Mouse (Mus musculus) heart, postnatal 36 days (tissue): ENCODE results near the gene Ablim1. TPM values are rescaled to one million over a fixed set of nuclear protein-coding genes. Genes with fewer than 3 reads are reported as not detected.
A peak's percentile ranks its signal among the peaks of the same experiment; 100 is the strongest.

Experiments used
- DNase-seq, 2 experiments: peaks; one replicate each; pipeline ENCODE4 v3.0.0; 2021 to 2022
- intact Hi-C: fragments of 180-260 bp; cut with DNase I; formaldehyde crosslinking; loops from one replicate; pipeline ENCODE4 v1.15.1; 2025
- total RNA-seq, 2 experiments: library from RNA; stranded (reverse); gene quantifications; 2 replicates each; pipeline ENCODE4 v1.2.3; 2021

The Ablim1 gene
- total RNA-seq, 2 experiments from 2014 or later: 423 to 468 TPM

GRCm38 (mm10) chr19:57174045-57174444 is 140.7 kb downstream of the Ablim1 start:
- intact Hi-C loops: no loop called here
- DNase-seq: no peak

GRCm38 (mm10) chr19:57172321-57172720 is 142.4 kb downstream of the Ablim1 start:
- intact Hi-C loops: no loop called here
- no peak for DNase-seq

- intact Hi-C loops: no loop called here
- no peak for DNase-seq
These were observed 143.8 kb downstream of the Ablim1 start for GRCm38 (mm10) chr19:57170880-57171279.

- no peak for DNase-seq
- intact Hi-C loops: no loop called here
These were observed 145.2 kb downstream of the Ablim1 start for GRCm38 (mm10) chr19:57169485-57169884.

GRCm38 (mm10) chr19:57167721-57168120 is 147.0 kb downstream of the Ablim1 start:
- DNase-seq: no peak
- intact Hi-C loops: no loop called here

GRCm38 (mm10) chr19:57164882-57165281 is 149.8 kb downstream of the Ablim1 start:
- no peak for DNase-seq
- intact Hi-C loops: loop anchor here (2.0 kb wide), 1 partner anchor 32 kb away; no protein-coding TSS in a partner anchor

GRCm38 (mm10) chr19:57163315-57163714 is 151.4 kb downstream of the Ablim1 start:
- DNase-seq: no peak
- intact Hi-C loops: loop anchor here (2.0 kb wide), 1 partner anchor 97 kb away; no protein-coding TSS in a partner anchor

GRCm38 (mm10) chr19:57161978-57162727 is 152.6 kb downstream of the Ablim1 start:
- intact Hi-C loops: loop anchor here (1.0 to 2.0 kb wide), 3 partner anchors 99 to 167 kb away; no protein-coding TSS in a partner anchor
- no peak for DNase-seq

GRCm38 (mm10) chr19:57161010-57161660 is 153.6 kb downstream of the Ablim1 start:
- peak; percentile 63 to 69 for DNase-seq
- intact Hi-C loops: loop anchor here (1.0 kb wide), 2 partner anchors 164 to 168 kb away; no protein-coding TSS in a partner anchor

- intact Hi-C loops: loop anchor here (2.0 to 10.0 kb wide), 2 partner anchors 19 to 487 kb away; no protein-coding TSS in a partner anchor
- no peak for DNase-seq
These were observed 156.9 kb downstream of the Ablim1 start for GRCm38 (mm10) chr19:57157731-57158343.

- no peak for DNase-seq
- intact Hi-C loops: loop anchor here (10.0 kb wide), 1 partner anchor 489 kb away; no protein-coding TSS in a partner anchor
These were observed 159.4 kb downstream of the Ablim1 start for GRCm38 (mm10) chr19:57155121-57155884.

GRCm38 (mm10) chr19:57152357-57152756 is 162.4 kb downstream of the Ablim1 start:
- peak; percentile 71 to 77 for DNase-seq
- intact Hi-C loops: loop anchor here (10.0 kb wide), 1 partner anchor 492 kb away; no protein-coding TSS in a partner anchor

GRCm38 (mm10) chr19:57151504-57151903 is 163.2 kb downstream of the Ablim1 start:
- intact Hi-C loops: loop anchor here (10.0 kb wide), 1 partner anchor 493 kb away; no protein-coding TSS in a partner anchor
- no peak for DNase-seq

- DNase-seq: peak; percentile 65 to 72
- intact Hi-C loops: loop anchor here (10.0 kb wide), 1 partner anchor 495 kb away; no protein-coding TSS in a partner anchor
These were observed 164.4 kb downstream of the Ablim1 start for GRCm38 (mm10) chr19:57150275-57150674.

GRCm38 (mm10) chr19:57147746-57148145 is 167.0 kb downstream of the Ablim1 start:
- DNase-seq: no peak
- intact Hi-C loops: loop anchor here (10.0 kb wide), 1 partner anchor 307 kb away; the partner anchor contains the start of gene Trub1

GRCm38 (mm10) chr19:57146936-57147335 is 167.8 kb downstream of the Ablim1 start:
- no peak for DNase-seq
- intact Hi-C loops: loop anchor here (10.0 kb wide), 1 partner anchor 308 kb away; the partner anchor contains the start of gene Trub1

GRCm38 (mm10) chr19:57143646-57144045 is 171.1 kb downstream of the Ablim1 start:
- DNase-seq: peak in 1 of 2 experiments; percentile 11
- intact Hi-C loops: loop anchor here (10.0 kb wide), 1 partner anchor 311 kb away; the partner anchor contains the start of gene Trub1

GRCm38 (mm10) chr19:57141756-57142461 is 172.8 kb downstream of the Ablim1 start:
- intact Hi-C loops: loop anchor here (10.0 kb wide), 1 partner anchor 313 kb away; the partner anchor contains the start of gene Trub1
- DNase-seq: no peak

- intact Hi-C loops: loop anchor here (10.0 kb wide), 1 partner anchor 314 kb away; the partner anchor contains the start of gene Trub1
- no peak for DNase-seq
These were observed 173.8 kb downstream of the Ablim1 start for GRCm38 (mm10) chr19:57140874-57141273.
